In the genomic region with DNA sequence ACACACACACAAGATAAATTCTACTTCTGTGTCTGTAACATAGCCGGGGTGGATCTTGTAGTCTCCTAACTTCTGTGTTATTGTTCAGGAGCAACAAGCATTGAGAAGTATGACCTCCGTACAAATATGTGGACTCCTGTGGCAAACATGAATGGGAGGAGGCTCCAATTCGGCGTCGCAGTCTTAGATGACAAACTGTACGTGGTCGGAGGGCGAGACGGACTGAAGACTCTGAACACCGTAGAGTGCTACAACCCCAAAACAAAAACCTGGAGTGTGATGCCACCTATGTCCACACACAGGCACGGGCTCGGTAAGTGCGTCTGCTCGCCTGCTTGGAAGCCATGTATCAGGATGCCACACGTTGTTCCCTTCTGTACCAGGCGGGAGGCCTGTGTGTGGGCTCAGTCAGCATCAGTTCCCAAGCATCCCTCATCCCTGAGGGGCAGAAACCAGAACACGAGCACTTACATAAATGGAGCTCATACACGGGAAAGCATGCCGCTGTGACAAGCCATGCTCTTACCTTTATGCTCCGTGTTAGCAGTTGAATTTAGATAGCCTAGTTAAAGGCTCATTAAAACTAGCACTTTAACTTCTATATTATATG, we compare ENCODE assay signal across 15 mouse cellular contexts. TPM values are rescaled to one million over a fixed set of nuclear protein-coding genes. Genes with fewer than 3 reads are reported as not detected.
DNase-seq lines count a peak whose midpoint lies in the region; ATAC-seq lines count a peak whose summit lies in the region.
"Had no signal": no experiment of that assay in that cellular context is flagged by ENCODE, and none has a peak within 500 bp of the region (broad histone marks: within the 10 kb centered on the region; RNA-seq: fewer than 3 reads in every experiment).

No protein-coding gene starts in this region.

- no peak overlapping the region for H3K4me2 ChIP-seq in forebrain, embryonic 16.5 days (ENCODE audit: low read length)
- no peak overlapping the region for H3K4me2 ChIP-seq in heart, embryonic 16.5 days (ENCODE audit: low read depth, low read length)
- no peak overlapping the region for H3K4me2 ChIP-seq in liver, embryonic 12.5 days
- H3K4me2 ChIP-seq: liver, embryonic 11.5 days; neural tube, embryonic 12.5 days had no signal

- H3K27ac ChIP-seq in forebrain, embryonic 16.5 days (ENCODE audit: low read length): no peak overlapping the region
- no peak overlapping the region for H3K27ac ChIP-seq in forebrain, embryonic 10.5 days
- H3K27ac ChIP-seq in heart, embryonic 16.5 days (ENCODE audit: low read length): peak overlapping the region; percentile 71
- no peak overlapping the region for H3K27ac ChIP-seq in liver, embryonic 12.5 days
- H3K27ac ChIP-seq: neural tube, embryonic 12.5 days had no signal

- H3K9me3 ChIP-seq in forebrain, embryonic 16.5 days (ENCODE audit: control insufficient read depth, low read length): no peaks in the 10 kb centered on the region
- H3K9me3 ChIP-seq in forebrain, embryonic 10.5 days: no peaks in the 10 kb centered on the region
- peaks cover 3% of the 10 kb centered on the region; the same call in 1 of the 2 replicates for H3K9me3 ChIP-seq in heart, embryonic 16.5 days (replicated peaks; ENCODE audit: control insufficient read depth, low read length)
- H3K9me3 ChIP-seq in liver, embryonic 12.5 days (replicated peaks): no peaks in the 10 kb centered on the region
- H3K9me3 ChIP-seq: neural tube, embryonic 12.5 days had no signal

- DNase-seq in forebrain, embryonic 10.5 days (ENCODE audit: extremely low spot score, low spot score): no peak
- no peak for DNase-seq in heart, adult 9 months (ENCODE audit: low spot score in 2 of 2)
- DNase-seq in layer of hippocampus, adult 9-11 months: peak; percentile 59
- no peak for DNase-seq in layer of hippocampus, postnatal 36 days
- peak; percentile 16 for DNase-seq in ES-CJ7 (ENCODE audit: low read depth, low spot score)
- DNase-seq: cerebellum, postnatal 10 days; retina, postnatal 1 day; spleen, adult 18-20 months; thymus, postnatal 4 days had no signal

- WGBS in forebrain, embryonic 16.5 days: 87% methylated on average over 20 of the region's 20 CpGs
- 90% methylated on average over 20 of the region's 20 CpGs for WGBS in forebrain, embryonic 10.5 days
- 86% methylated on average over 20 of the region's 20 CpGs for WGBS in heart, embryonic 16.5 days
- 82% methylated on average over 20 of the region's 20 CpGs for WGBS in liver, embryonic 12.5 days (ENCODE audit: insufficient replicate concordance)

- no peak overlapping the region for H3K4me3 ChIP-seq in forebrain, embryonic 16.5 days (replicated peaks; ENCODE audit: low read length)
- no peak overlapping the region for H3K4me3 ChIP-seq in forebrain, embryonic 10.5 days
- H3K4me3 ChIP-seq in heart, embryonic 16.5 days (ENCODE audit: low read length): no peak overlapping the region
- no peak overlapping the region for H3K4me3 ChIP-seq in liver, embryonic 12.5 days
- H3K4me3 ChIP-seq: neural tube, embryonic 12.5 days had no signal

- H3K4me1 ChIP-seq in forebrain, embryonic 16.5 days (replicated peaks; ENCODE audit: control insufficient read depth, insufficient read depth, low read length): no peaks in the 10 kb centered on the region
- no peaks in the 10 kb centered on the region for H3K4me1 ChIP-seq in forebrain, embryonic 10.5 days
- no peaks in the 10 kb centered on the region for H3K4me1 ChIP-seq in heart, embryonic 16.5 days (ENCODE audit: control insufficient read depth, insufficient read depth, low read length)
- 0 out of 2 replicates have a peak, but pooled peaks cover 8% of the 10 kb centered on the region for H3K4me1 ChIP-seq in liver, embryonic 12.5 days
- H3K4me1 ChIP-seq: neural tube, embryonic 12.5 days had no signal

- H3K27me3 ChIP-seq in forebrain, embryonic 16.5 days (replicated peaks; ENCODE audit: control insufficient read depth, insufficient read depth, low read length): no peaks in the 10 kb centered on the region
- H3K27me3 ChIP-seq in forebrain, embryonic 10.5 days (ENCODE audit: poor library complexity, severe bottlenecking): no peaks in the 10 kb centered on the region
- H3K27me3 ChIP-seq in heart, embryonic 16.5 days (ENCODE audit: control insufficient read depth, insufficient read depth, low read length): no peaks in the 10 kb centered on the region
- no peaks in the 10 kb centered on the region for H3K27me3 ChIP-seq in liver, embryonic 12.5 days (replicated peaks)
- H3K27me3 ChIP-seq: neural tube, embryonic 12.5 days had no signal

- 0 out of 2 replicates have a peak, but pooled peaks have one; percentile 5 for ATAC-seq in forebrain, embryonic 16.5 days
- ATAC-seq in heart, embryonic 16.5 days (replicated peaks; ENCODE audit: extremely low read depth, insufficient read depth, low FRiP score): no peak
- ATAC-seq in liver, embryonic 12.5 days: no peak
- ATAC-seq: midbrain, embryonic 16.5 days had no signal

- H3K9ac ChIP-seq in forebrain, embryonic 16.5 days (replicated peaks; ENCODE audit: low read depth, low read length): no peak overlapping the region
- no peak overlapping the region for H3K9ac ChIP-seq in heart, embryonic 16.5 days (ENCODE audit: low read length)
- H3K9ac ChIP-seq in liver, embryonic 12.5 days: no peak overlapping the region
- H3K9ac ChIP-seq: neural tube, embryonic 12.5 days had no signal

- peaks cover 15% of the 10 kb centered on the region for H3K36me3 ChIP-seq in forebrain, embryonic 16.5 days (ENCODE audit: control insufficient read depth, insufficient read depth)
- H3K36me3 ChIP-seq in forebrain, embryonic 10.5 days (replicated peaks): peaks cover 58% of the 10 kb centered on the region
- peaks cover 10% of the 10 kb centered on the region for H3K36me3 ChIP-seq in heart, embryonic 16.5 days (ENCODE audit: control insufficient read depth, insufficient read depth)
- peaks cover 19% of the 10 kb centered on the region for H3K36me3 ChIP-seq in liver, embryonic 12.5 days

RNA-seq across cellular contexts. Expression of gene Wdr19, which starts 40.7 kb away (rescaled TPM):
- 13.6 and 14.9 TPM in 2 replicates for polyA plus RNA-seq in forebrain, embryonic 16.5 days (2015; fragmentation: Nextera tagmentation; extraction: Ambion mirVana)
- 12.8 and 13.7 TPM in 2 replicates for polyA plus RNA-seq in forebrain, embryonic 10.5 days (2016; fragmentation: Nextera tagmentation; extraction: Ambion mirVana)
- polyA plus RNA-seq in heart, embryonic 16.5 days (2015; fragmentation: Nextera tagmentation; extraction: Ambion mirVana): 5.0 and 5.6 TPM in 2 replicates
- total RNA-seq in layer of hippocampus, postnatal 36 days (2021): 10 to 100 TPM; 19.4 to 21.2 TPM
- 1.3 and 2.0 TPM in 2 replicates for polyA plus RNA-seq in liver, embryonic 12.5 days (2016; fragmentation: Nextera tagmentation; extraction: Ambion mirVana)

RNA-seq across cellular contexts. Expression of gene Klhl5, which starts 51.5 kb away (rescaled TPM):
- 63.5 and 67.3 TPM in 2 replicates for polyA plus RNA-seq in forebrain, embryonic 16.5 days (2015; fragmentation: Nextera tagmentation; extraction: Ambion mirVana)
- 21.5 and 21.8 TPM in 2 replicates for polyA plus RNA-seq in forebrain, embryonic 10.5 days (2016; fragmentation: Nextera tagmentation; extraction: Ambion mirVana)
- 10.2 and 13.7 TPM in 2 replicates for polyA plus RNA-seq in heart, embryonic 16.5 days (2015; fragmentation: Nextera tagmentation; extraction: Ambion mirVana)
- total RNA-seq in layer of hippocampus, postnatal 36 days (2021): 10 to 100 TPM; 62.7 to 63.2 TPM
- polyA plus RNA-seq in liver, embryonic 12.5 days (2016; fragmentation: Nextera tagmentation; extraction: Ambion mirVana): 6.9 and 8.0 TPM in 2 replicates

Comparison
In these comparisons a context has a peak if more than half of its experiments do, and no peak if none do; other contexts are left out.
1. DNase-seq: peak in layer of hippocampus, adult 9-11 months (single experiment) and ES-CJ7 (single experiment); none in forebrain, embryonic 10.5 days (single experiment), heart, adult 9 months (0 of 2) and layer of hippocampus, postnatal 36 days (0 of 2).